Mouse (Mus musculus) heart, adult 2 months (tissue): ENCODE results near the gene Kcnk10.

Experiments
- CTCF ChIP-seq: fragments of 200-600 bp; IDR thresholded peaks from 2 replicates; pipeline ENCODE4 v1.8.1; 2022; ENCODE audit warnings: antibody characterized with exemption, mild to moderate bottlenecking, moderate library complexity
- EP300 ChIP-seq: fragments of 200-500 bp; IDR thresholded peaks from 2 replicates; pipeline ENCODE4 v1.6.1; 2011; ENCODE audit warnings: low read depth, low read length, control low read depth; ENCODE audit not compliant: insufficient read depth
- POLR2A ChIP-seq: fragments of 200-500 bp; IDR thresholded peaks from 2 replicates; pipeline ENCODE4 v1.6.1; 2011; ENCODE audit warnings: mild to moderate bottlenecking, low read depth, low read length, control low read depth; ENCODE audit not compliant: insufficient read depth

DNA sequence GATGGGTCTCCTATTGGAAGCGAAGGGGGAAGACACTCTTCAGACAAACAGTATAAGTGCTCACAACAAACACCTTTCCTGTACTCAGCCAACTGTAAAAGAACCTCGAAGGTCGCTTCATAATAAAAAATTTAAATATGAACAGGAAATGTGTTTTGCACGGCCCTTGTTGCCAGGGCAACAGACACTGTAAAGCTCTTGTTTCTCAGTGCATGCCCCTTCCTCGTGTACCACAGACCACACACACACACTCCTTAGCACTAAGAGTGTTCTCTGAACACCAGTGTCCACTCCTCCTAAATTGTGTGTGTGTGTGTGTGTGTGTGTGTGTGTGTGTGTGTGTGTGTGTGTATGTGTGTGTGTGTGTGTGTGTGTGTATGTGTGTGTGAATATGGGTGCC, 37.6 kb upstream of the Kcnk10 start:
- TF ChIP-seq POLR2A (no peak), CTCF (no peak), EP300 (no peak)
